20 mouse cellular contexts compared by ENCODE assay signal in the genomic region with DNA sequence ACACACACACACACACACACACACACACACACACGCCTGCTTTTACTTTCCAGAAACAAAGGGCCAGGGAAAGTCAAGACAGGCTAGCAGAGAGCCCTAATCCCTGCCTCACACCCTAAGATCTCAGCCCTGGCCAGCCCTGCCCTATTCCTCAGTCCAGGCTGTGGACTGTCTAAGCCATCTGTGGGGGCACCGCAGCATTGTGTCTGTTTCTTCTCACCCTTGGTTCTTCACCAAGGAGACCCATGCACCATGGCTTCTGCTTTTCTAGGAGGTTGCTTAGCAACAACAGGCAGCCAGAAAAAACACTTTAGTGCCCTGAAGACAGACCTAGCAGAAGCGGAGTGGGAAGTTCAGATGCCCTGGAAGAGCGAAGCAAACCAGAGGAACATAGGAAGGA. TPM values are rescaled to one million over a fixed set of nuclear protein-coding genes. Genes with fewer than 3 reads are reported as not detected.
DNase-seq lines count a peak whose midpoint lies in the region; ATAC-seq and TF ChIP-seq lines count a peak whose summit lies in the region.
"Had no signal": no experiment of that assay in that cellular context is flagged by ENCODE, and none has a peak within 500 bp of the region (broad histone marks: within the 10 kb centered on the region; RNA-seq: fewer than 3 reads in every experiment).

No protein-coding gene starts in this region.

- H3K4me2 ChIP-seq in forebrain, postnatal 0 days (ENCODE audit: low read depth) = no peak overlapping the region
- H3K4me2 ChIP-seq in forebrain, embryonic 11.5 days (ENCODE audit: low read depth, low read length, severe bottlenecking) = no peak overlapping the region

- H3K9ac ChIP-seq in forebrain, postnatal 0 days = no peak overlapping the region
- H3K9ac ChIP-seq in forebrain, embryonic 11.5 days (ENCODE audit: low read length) = no peak overlapping the region
- H3K9ac ChIP-seq in MEL (ENCODE audit: control insufficient read depth, low read depth, low read length, poor library complexity, severe bottlenecking) = no peak overlapping the region
- H3K9ac ChIP-seq: liver, embryonic 14.5 days had no signal

- H3K4me1 ChIP-seq in forebrain, postnatal 0 days (ENCODE audit: insufficient read depth) = no peaks in the 10 kb centered on the region
- no peaks in the 10 kb centered on the region for H3K4me1 ChIP-seq in forebrain, embryonic 11.5 days (replicated peaks; ENCODE audit: control insufficient read depth, insufficient read depth, low read length)
- H3K4me1 ChIP-seq in MEL (ENCODE audit: control insufficient read depth in 1 of 2, insufficient read depth in 2 of 2, low read length in 2 of 2) = peaks cover 0 to 6% of the 10 kb centered on the region in 2 experiments; a peak in 2 of 4 replicates

- TF ChIP-seq RAD21 in MEL (IDR thresholded peaks at IDR 0.05; ENCODE audit: low read depth, low read length) = no peak

- H3K9me3 ChIP-seq in forebrain, postnatal 0 days (ENCODE audit: low read length) = no peaks in the 10 kb centered on the region
- no peaks in the 10 kb centered on the region for H3K9me3 ChIP-seq in forebrain, embryonic 11.5 days (ENCODE audit: control insufficient read depth, low read length)
- H3K9me3 ChIP-seq in MEL (replicated peaks; ENCODE audit: insufficient read depth, low read length) = no peaks in the 10 kb centered on the region

- intact Hi-C loops in left cerebral cortex, postnatal 10 days (cut with DNase I) = no loop called here

- no peak for TF ChIP-seq POLR2A in MEL (IDR thresholded peaks at IDR 0.05; ENCODE audit: control insufficient read depth in 1 of 2, insufficient read depth in 1 of 2, low read depth in 1 of 2, low read length in 2 of 2, poor library complexity in 1 of 2)

- H3K79me2 ChIP-seq in MEL (ENCODE audit: control insufficient read depth, insufficient read depth, low read length, poor library complexity) = no peaks in the 10 kb centered on the region

- ATAC-seq in forebrain, postnatal 0 days = peak; percentile 71
- no peak for ATAC-seq in forebrain, embryonic 11.5 days (replicated peaks; ENCODE audit: low FRiP score)
- ATAC-seq in megakaryocyte, adult 5-6 weeks (ENCODE audit: poor library complexity, severe bottlenecking) = peak; percentile 62
- peak; percentile 45; the same call in 1 of the 2 replicates for ATAC-seq in monocyte, adult 5-6 weeks (replicated peaks; ENCODE audit: insufficient number of reproducible peaks, low FRiP score, low TSS enrichment, poor library complexity, severe bottlenecking)
- ATAC-seq in erythroblast, adult 5-6 weeks (replicated peaks; ENCODE audit: low FRiP score, poor library complexity, severe bottlenecking) = no peak

- DNase-seq in forebrain, postnatal 0 days = peak; percentile 38
- no peak for DNase-seq in forebrain, embryonic 11.5 days (ENCODE audit: low spot score)
- DNase-seq in MEL (ENCODE audit: low read depth, low spot score) = peak; percentile 39
- no peak for DNase-seq in heart, postnatal 4 days
- no peak for DNase-seq in left cerebral cortex, postnatal 10 days (ENCODE audit: extremely low spot score in 1 of 2, low spot score in 2 of 2)
- DNase-seq: adrenal gland, postnatal 25 days; B cell, adult 2 months; kidney, adult 9 months; lung, postnatal 10 days; thymus, postnatal 36 days had no signal

- H3K4me3 ChIP-seq in forebrain, postnatal 0 days (ENCODE audit: low read depth, low read length) = no peak overlapping the region
- no peak overlapping the region for H3K4me3 ChIP-seq in forebrain, embryonic 11.5 days (ENCODE audit: low read depth, low read length)
- no peak overlapping the region for H3K4me3 ChIP-seq in MEL (ENCODE audit: control insufficient read depth in 1 of 2, insufficient read depth in 1 of 2, low read depth in 2 of 2, low read length in 2 of 2)
- H3K4me3 ChIP-seq: erythroblast, embryonic 14.5 days; myocyte had no signal

- H3K27ac ChIP-seq in forebrain, postnatal 0 days (ENCODE audit: low read depth, low read length) = peak overlapping the region; percentile 59; the same call in 1 of the 2 replicates
- no peak overlapping the region for H3K27ac ChIP-seq in forebrain, embryonic 11.5 days (ENCODE audit: low read depth, low read length)
- H3K27ac ChIP-seq in MEL (ENCODE audit: control insufficient read depth, low read depth, low read length) = no peak overlapping the region
- H3K27ac ChIP-seq: liver, embryonic 14.5 days; stomach, postnatal 0 days had no signal

- no peaks in the 10 kb centered on the region for H3K27me3 ChIP-seq in forebrain, postnatal 0 days (ENCODE audit: insufficient read depth, low read length)
- H3K27me3 ChIP-seq in forebrain, embryonic 11.5 days (ENCODE audit: control insufficient read depth, insufficient read depth, low read length) = no peaks in the 10 kb centered on the region
- H3K27me3 ChIP-seq in MEL (ENCODE audit: control insufficient read depth in 1 of 2, insufficient read depth in 2 of 2, low read length in 2 of 2) = peaks cover 5 to 6% of the 10 kb centered on the region in 2 experiments; a peak in 3 of 4 replicates

- WGBS in forebrain, postnatal 0 days = 50% methylated on average over 4 of the region's 4 CpGs
- WGBS in forebrain, embryonic 11.5 days = 75% methylated on average over 4 of the region's 4 CpGs

- TF ChIP-seq EP300 in MEL (IDR thresholded peaks at IDR 0.05; ENCODE audit: low read depth in 1 of 2, low read length in 2 of 2) = no peak

- TF ChIP-seq CTCF in forebrain, postnatal 0 days (IDR thresholded peaks at IDR 0.05; ENCODE audit: low read depth) = no peak
- TF ChIP-seq CTCF in MEL (IDR thresholded peaks at IDR 0.05 in 2 of 3, conservative IDR thresholded peaks at IDR 0.05 in 1 of 3; ENCODE audit: control insufficient read depth in 1 of 3, insufficient read depth in 1 of 3, low read depth in 2 of 3, low read length in 3 of 3, poor library complexity in 1 of 3, severe bottlenecking in 1 of 3) = no peak

- no peaks in the 10 kb centered on the region for H3K36me3 ChIP-seq in forebrain, postnatal 0 days (ENCODE audit: insufficient read depth)
- H3K36me3 ChIP-seq in forebrain, embryonic 11.5 days (ENCODE audit: control insufficient read depth, insufficient read depth, low read length) = no peaks in the 10 kb centered on the region
- H3K36me3 ChIP-seq in MEL (ENCODE audit: control insufficient read depth in 1 of 2, insufficient read depth in 2 of 2, low read length in 2 of 2) = no peaks in the 10 kb centered on the region; a peak in 1 of 4 replicates

RNA-seq across cellular contexts. Expression of a gene that starts 16.7 kb away (rescaled TPM):
- 0.46 and 1.1 TPM in 2 replicates for total RNA-seq in forebrain, postnatal 0 days (2014; rRNA removed)
- 0.62 and 1.3 TPM in 2 replicates for polyA plus RNA-seq in forebrain, postnatal 0 days (2015; fragmentation: Nextera tagmentation; extraction: Ambion mirVana)
- 0.28 and 1.0 TPM in 2 replicates for polyA plus RNA-seq in forebrain, embryonic 11.5 days (2014; fragmentation: Nextera tagmentation; extraction: Ambion mirVana)
- total RNA-seq in MEL (2012; rRNA removed) = not detected in 2 replicates
- polyA plus RNA-seq in MEL (2012; ENCODE audit: insufficient read depth in 1 of 2, insufficient read length in 2 of 2, low read depth in 1 of 2, low replicate concordance in 2 of 2, missing spikeins in 1 of 2) = not detected
- not detected in 2 replicates for total RNA-seq in megakaryocyte, adult 5-6 weeks (2015)
- not detected in 2 replicates for total RNA-seq in megakaryocyte, adult 5-6 weeks (2017)
- total RNA-seq in monocyte, adult 5-6 weeks (2017) = not detected in 3 replicates
- not detected for total RNA-seq in heart, postnatal 4 days (2021)
- not detected in 2 replicates for total RNA-seq in erythroblast, adult 5-6 weeks (2015; ENCODE audit: low replicate concordance)
- total RNA-seq in erythroblast, adult 5-6 weeks (2017; ENCODE audit: low replicate concordance) = not detected in 2 replicates
- 1 to 10 TPM; 1.5 to 2.7 TPM for total RNA-seq in left cerebral cortex, postnatal 10 days (2021)
- total RNA-seq: adrenal gland, postnatal 25 days; ES-E14; gastrocnemius, postnatal 4 days had no signal
- polyA plus RNA-seq: erythroblast, embryonic 14.5 days; limb, embryonic 11.5 days; myocyte had no signal

RNA-seq across cellular contexts. Expression of a gene that starts 18.0 kb away (rescaled TPM):
- total RNA-seq in forebrain, postnatal 0 days (2014; rRNA removed) = 0.33 and 0.46 TPM in 2 replicates
- 0.21 TPM in 1 of 2 replicates, not detected in the other for polyA plus RNA-seq in forebrain, postnatal 0 days (2015; fragmentation: Nextera tagmentation; extraction: Ambion mirVana)
- polyA plus RNA-seq in forebrain, embryonic 11.5 days (2014; fragmentation: Nextera tagmentation; extraction: Ambion mirVana) = 3.6 and 3.9 TPM in 2 replicates
- total RNA-seq in MEL (2012; rRNA removed) = not detected in 2 replicates
- under 1 TPM in 1 of 2 experiments, not detected in 1; 0.13 TPM for polyA plus RNA-seq in MEL (2012; ENCODE audit: insufficient read depth in 1 of 2, insufficient read length in 2 of 2, low read depth in 1 of 2, low replicate concordance in 2 of 2, missing spikeins in 1 of 2)
- 284 and 331 TPM in 2 replicates for total RNA-seq in megakaryocyte, adult 5-6 weeks (2015)
- total RNA-seq in megakaryocyte, adult 5-6 weeks (2017) = 235 and 273 TPM in 2 replicates
- total RNA-seq in monocyte, adult 5-6 weeks (2017) = not detected in 3 replicates
- total RNA-seq in heart, postnatal 4 days (2021) = under 1 TPM; 0.14 to 0.33 TPM
- total RNA-seq in erythroblast, adult 5-6 weeks (2015; ENCODE audit: low replicate concordance) = 1,764 and 1,778 TPM in 2 replicates
- total RNA-seq in erythroblast, adult 5-6 weeks (2017; ENCODE audit: low replicate concordance) = 605 and 1,001 TPM in 2 replicates
- not detected for total RNA-seq in left cerebral cortex, postnatal 10 days (2021)
- total RNA-seq: adrenal gland, postnatal 25 days; ES-E14 had no signal
- polyA plus RNA-seq: myocyte had no signal

RNA-seq across cellular contexts. Expression of a gene that starts 41.6 kb away (rescaled TPM):
- 6.8 and 11.1 TPM in 2 replicates for total RNA-seq in forebrain, postnatal 0 days (2014; rRNA removed)
- polyA plus RNA-seq in forebrain, postnatal 0 days (2015; fragmentation: Nextera tagmentation; extraction: Ambion mirVana) = 6.1 and 8.8 TPM in 2 replicates
- 15.6 and 17.2 TPM in 2 replicates for polyA plus RNA-seq in forebrain, embryonic 11.5 days (2014; fragmentation: Nextera tagmentation; extraction: Ambion mirVana)
- total RNA-seq in MEL (2012; rRNA removed) = 3.3 and 3.7 TPM in 2 replicates
- 1 to 10 TPM in 1 of 2 experiments, not detected in 1; 6.1 TPM for polyA plus RNA-seq in MEL (2012; ENCODE audit: insufficient read depth in 1 of 2, insufficient read length in 2 of 2, low read depth in 1 of 2, low replicate concordance in 2 of 2, missing spikeins in 1 of 2)
- total RNA-seq in megakaryocyte, adult 5-6 weeks (2015) = 2.8 and 4.8 TPM in 2 replicates
- 2.6 and 5.0 TPM in 2 replicates for total RNA-seq in megakaryocyte, adult 5-6 weeks (2017)
- 6.1 to 6.8 TPM (median 6.5 TPM) in 3 replicates for total RNA-seq in monocyte, adult 5-6 weeks (2017)
- 1 to 10 TPM; 5.6 to 5.7 TPM for total RNA-seq in heart, postnatal 4 days (2021)
- total RNA-seq in erythroblast, adult 5-6 weeks (2015; ENCODE audit: low replicate concordance) = 0.38 TPM in 1 of 2 replicates, not detected in the other
- total RNA-seq in erythroblast, adult 5-6 weeks (2017; ENCODE audit: low replicate concordance) = 0.28 TPM in 1 of 2 replicates, not detected in the other
- 1 to 10 TPM; 4.6 to 5.0 TPM for total RNA-seq in left cerebral cortex, postnatal 10 days (2021)

RNA-seq across cellular contexts. Expression of a gene that starts 51.1 kb away (rescaled TPM):
- 119 and 199 TPM in 2 replicates for total RNA-seq in forebrain, postnatal 0 days (2014; rRNA removed)
- 10.5 and 20.1 TPM in 2 replicates for polyA plus RNA-seq in forebrain, postnatal 0 days (2015; fragmentation: Nextera tagmentation; extraction: Ambion mirVana)
- 18.8 and 19.9 TPM in 2 replicates for polyA plus RNA-seq in forebrain, embryonic 11.5 days (2014; fragmentation: Nextera tagmentation; extraction: Ambion mirVana)
- 3.7 and 5.2 TPM in 2 replicates for total RNA-seq in MEL (2012; rRNA removed)
- polyA plus RNA-seq in MEL (2012; ENCODE audit: insufficient read depth in 1 of 2, insufficient read length in 2 of 2, low read depth in 1 of 2, low replicate concordance in 2 of 2, missing spikeins in 1 of 2) = 1 to 10 TPM in 1 of 2 experiments, not detected in 1; 8.6 TPM
- total RNA-seq in megakaryocyte, adult 5-6 weeks (2015) = 5.4 and 8.0 TPM in 2 replicates
- total RNA-seq in megakaryocyte, adult 5-6 weeks (2017) = 6.1 and 8.6 TPM in 2 replicates
- total RNA-seq in monocyte, adult 5-6 weeks (2017) = 4.3 to 7.3 TPM (median 5.4 TPM) in 3 replicates
- total RNA-seq in heart, postnatal 4 days (2021) = under 1 TPM in 1 of 2 experiments, not detected in 1; 0.07 TPM
- total RNA-seq in erythroblast, adult 5-6 weeks (2015; ENCODE audit: low replicate concordance) = 4.2 and 5.4 TPM in 2 replicates
- total RNA-seq in erythroblast, adult 5-6 weeks (2017; ENCODE audit: low replicate concordance) = 5.4 and 16.6 TPM in 2 replicates
- 100 to 1,000 TPM; 148 to 150 TPM for total RNA-seq in left cerebral cortex, postnatal 10 days (2021)

Comparison
In these comparisons a context has a peak if more than half of its experiments do, and no peak if none do; other contexts are left out.
1. ATAC-seq: peak in forebrain, postnatal 0 days (single experiment), megakaryocyte, adult 5-6 weeks (single experiment) and monocyte, adult 5-6 weeks (single experiment); none in forebrain, embryonic 11.5 days (single experiment) and erythroblast, adult 5-6 weeks (single experiment).
2. DNase-seq: peak in forebrain, postnatal 0 days (single experiment) and MEL (single experiment); none in forebrain, embryonic 11.5 days (single experiment), heart, postnatal 4 days (single experiment) and left cerebral cortex, postnatal 10 days (0 of 2).
3. RNA of a gene that starts 18.0 kb away (total RNA-seq): 605 to 1,778 TPM in erythroblast, adult 5-6 weeks and 235 to 331 TPM in megakaryocyte, adult 5-6 weeks; 0.14 to 0.33 TPM in heart, postnatal 4 days, 0.33 to 0.46 TPM in forebrain, postnatal 0 days, not detected in left cerebral cortex, postnatal 10 days, not detected in MEL and not detected in monocyte, adult 5-6 weeks; every median in the first group is over 100 times any median in the second.